Mouse (Mus musculus) megakaryocyte progenitor cell, adult 5-6 weeks (primary cell): ENCODE data around the gene Tbcd. TPM values are rescaled to one million over a fixed set of nuclear protein-coding genes. Genes with fewer than 3 reads are reported as not detected.

Experiments used
- ATAC-seq: replicated peaks from 2 replicates; pipeline ENCODE4 v1.8.0; 2016; ENCODE audit warnings: mild to moderate bottlenecking, moderate TSS enrichment, inconsistent platforms; ENCODE audit not compliant: poor library complexity
- total RNA-seq, 2 experiments: library from RNA; stranded (forward) in 1 of 2; stranded (reverse) in 1 of 2; fragments of 157-497, 149-512 nt in 1 of 2; fragments of 200-1000 nt in 1 of 2; gene quantifications; 2 replicates each; pipeline versions ENCODE4 v1.2.3 to v1.2.4; 2015 to 2017

Gene Tbcd
- total RNA-seq, 2 experiments from 2014 or later = 32.7 to 54.1 TPM

DNA sequence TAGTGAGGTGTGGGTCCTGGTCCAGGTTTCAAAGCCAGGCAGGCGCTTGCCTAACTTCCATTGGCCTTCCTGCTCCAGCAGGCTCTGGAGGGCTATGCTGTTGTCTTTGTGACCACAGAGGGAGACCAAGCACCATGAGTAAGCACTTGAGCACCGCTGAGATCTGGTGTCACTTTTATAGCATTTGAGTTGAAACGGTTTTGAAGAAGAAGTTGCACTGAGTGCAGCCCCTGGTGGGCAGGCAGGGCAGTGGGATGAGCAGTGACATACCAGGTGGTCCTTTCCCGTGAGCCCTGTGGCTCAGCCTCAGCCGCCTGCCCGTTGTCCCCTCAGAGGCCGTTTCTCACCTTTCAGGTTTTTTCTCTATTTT lies 108.5 kb downstream of the Tbcd start:
- peak; percentile 76 for ATAC-seq

DNA sequence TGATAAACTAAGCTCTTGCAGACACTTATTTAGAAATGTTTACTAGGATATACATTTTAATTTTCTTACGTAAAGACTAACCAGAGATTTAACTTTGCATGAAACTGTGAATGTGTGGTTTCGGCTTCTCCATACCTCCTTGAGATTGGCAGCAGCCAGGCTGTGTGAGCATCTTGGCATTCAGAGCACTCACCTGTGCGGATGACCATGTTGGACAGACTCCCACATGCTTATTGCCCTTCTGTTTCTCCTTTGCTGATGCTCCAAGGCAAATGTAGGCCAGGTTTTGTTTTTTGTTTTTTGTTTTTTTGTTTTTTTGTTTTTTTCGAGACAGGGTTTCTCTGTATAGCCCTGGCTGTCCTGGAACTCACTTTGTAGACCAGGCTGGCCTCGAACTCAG lies 111.6 kb downstream of the Tbcd start:
- no peak for ATAC-seq

DNA sequence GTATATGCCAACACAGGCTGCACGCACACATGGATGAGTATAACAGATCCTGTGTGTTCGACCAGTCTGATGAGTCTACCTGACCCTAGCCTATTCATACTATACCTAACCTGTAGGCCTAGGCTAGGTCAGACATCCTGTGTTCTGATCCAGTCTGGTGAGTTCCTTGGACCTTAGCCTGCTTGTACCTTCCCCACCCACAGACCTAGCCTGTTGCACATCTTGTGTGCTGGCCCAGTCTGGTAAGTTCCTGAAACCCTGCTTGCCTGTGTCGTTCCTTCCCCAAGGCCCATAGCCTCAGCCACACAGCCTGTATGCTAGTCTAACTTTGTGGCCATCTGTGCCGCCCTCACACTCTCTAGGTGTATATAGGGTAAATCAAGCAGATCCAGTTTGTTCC lies 112.5 kb downstream of the Tbcd start:
- ATAC-seq = no peak

DNA sequence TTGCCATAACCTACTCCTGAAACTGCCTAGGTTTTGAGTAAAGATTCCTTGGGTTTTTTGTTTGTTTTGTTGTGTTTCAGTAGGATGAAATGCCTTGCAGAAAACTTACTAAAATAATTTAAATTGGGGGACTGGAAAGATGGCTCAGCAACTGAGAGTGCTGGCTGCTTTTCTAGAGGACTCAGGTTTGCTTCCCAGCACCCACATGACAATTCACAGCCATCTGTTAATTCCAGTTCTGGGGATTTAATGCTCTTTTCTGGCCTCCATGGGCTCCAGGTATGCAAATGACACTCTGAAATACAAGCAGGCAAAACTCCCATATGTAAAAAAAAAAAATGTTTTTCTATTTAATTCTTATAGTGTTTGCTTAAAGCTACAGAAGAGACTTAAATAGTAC lies 130.1 kb downstream of the Tbcd start:
- ATAC-seq = no peak

- no peak for ATAC-seq
Measured at GRCm38 (mm10) chr11:121597254-121597653, 145.5 kb downstream of the Tbcd start.

DNA sequence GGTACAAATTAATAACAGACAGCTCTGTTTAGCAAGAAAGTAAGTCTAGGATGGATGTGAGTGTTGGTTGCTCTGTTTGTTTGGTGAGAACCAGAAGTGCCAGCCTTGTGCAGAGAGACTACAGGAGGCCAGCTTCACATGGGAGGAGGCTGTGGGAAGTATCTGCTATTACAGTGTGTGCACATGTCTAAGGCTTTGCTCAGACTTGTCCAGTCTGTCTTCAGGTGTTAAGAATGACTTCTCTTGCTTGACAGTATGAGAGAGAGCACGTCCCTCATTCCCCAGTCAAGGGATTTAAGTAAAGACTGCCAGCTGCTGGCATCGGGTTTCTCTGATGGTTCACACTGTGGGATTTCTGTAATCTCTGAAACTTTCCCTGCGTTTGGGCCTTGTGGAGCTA lies 149.7 kb downstream of the Tbcd start:
- no peak for ATAC-seq

DNA sequence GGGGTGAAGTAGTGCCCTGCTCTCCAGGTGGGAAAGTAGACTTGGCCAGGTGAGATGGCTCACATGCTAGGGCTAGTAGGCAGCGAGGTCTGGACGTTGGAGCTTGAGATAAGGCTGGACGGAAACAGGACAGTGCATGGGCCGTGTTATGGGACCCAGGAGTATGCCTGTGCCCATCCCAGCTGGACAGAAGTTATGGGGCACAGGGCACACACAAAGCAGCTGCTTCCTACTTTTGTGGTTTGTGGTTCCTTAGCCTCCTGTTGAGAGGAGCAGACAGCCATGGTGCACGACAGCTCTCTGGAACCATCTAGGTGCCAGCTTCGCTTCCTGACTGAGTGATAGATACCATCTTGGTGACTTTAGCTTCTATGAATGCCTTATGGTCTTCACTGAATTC lies 153.9 kb downstream of the Tbcd start:
- ATAC-seq = peak; percentile 65

DNA sequence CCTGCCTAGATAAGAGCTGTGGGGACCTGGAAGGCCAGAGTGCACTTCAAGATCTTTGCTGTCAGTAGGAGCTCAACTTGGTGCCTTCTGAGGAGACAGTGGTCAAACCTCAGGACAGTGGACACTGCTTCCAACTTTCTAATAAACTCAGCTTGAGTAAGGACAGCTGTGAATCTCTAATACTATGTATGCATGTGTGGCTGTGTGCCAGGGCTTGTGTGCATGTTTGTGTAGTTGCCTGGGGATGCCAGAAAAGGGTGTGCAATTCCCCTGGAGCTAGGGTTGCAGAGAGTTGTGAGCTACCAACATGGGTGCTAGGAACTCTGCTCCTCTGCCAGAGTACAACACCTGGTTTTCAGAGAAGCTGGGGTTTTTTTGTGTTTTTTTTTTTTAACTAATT lies 159.2 kb downstream of the Tbcd start:
- ATAC-seq = no peak

DNA sequence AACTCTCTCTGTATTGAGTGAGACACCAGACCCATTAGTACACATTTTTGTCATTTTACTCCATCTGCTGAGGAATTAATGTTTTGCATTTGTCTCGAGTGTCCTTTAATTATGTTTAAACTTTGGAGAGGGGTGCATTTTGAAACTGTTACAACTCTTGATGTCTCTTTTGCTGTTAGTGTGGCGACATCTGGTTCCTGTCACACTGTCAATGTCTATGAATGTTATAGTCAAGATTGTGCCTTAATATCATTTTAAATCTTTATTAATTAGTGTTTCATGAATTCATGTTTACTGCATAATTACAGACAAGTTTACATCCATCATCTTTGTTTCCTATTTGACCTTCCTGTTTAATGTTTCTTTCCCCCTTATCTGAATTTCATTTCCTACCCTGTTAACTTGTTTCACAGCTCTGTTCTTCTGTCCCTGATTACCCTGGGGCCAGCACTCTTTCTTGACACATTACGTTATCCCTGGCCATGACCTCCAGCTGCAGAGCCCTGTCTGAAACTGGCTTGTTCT lies 164.3 kb downstream of the Tbcd start:
- ATAC-seq = no peak

DNA sequence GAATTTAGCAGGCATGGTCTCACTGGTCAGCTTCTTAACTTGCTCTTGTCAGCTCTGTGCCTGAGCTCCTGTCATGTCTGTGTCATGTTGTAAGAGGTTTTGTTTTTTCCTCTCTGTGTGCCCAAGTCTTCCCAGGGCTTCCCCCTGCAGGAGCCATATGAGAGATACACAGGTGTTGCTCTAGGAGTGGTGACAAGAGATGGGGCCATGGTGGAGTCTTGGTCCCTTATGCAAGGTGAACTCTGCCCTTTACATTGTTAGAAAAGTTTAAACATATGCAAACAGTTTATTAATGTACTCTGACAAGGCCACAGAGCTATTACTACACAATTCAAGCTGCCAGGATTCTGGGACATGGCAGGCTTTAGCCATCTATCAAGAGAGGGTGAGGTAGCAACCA lies 164.8 kb downstream of the Tbcd start:
- ATAC-seq = no peak

DNA sequence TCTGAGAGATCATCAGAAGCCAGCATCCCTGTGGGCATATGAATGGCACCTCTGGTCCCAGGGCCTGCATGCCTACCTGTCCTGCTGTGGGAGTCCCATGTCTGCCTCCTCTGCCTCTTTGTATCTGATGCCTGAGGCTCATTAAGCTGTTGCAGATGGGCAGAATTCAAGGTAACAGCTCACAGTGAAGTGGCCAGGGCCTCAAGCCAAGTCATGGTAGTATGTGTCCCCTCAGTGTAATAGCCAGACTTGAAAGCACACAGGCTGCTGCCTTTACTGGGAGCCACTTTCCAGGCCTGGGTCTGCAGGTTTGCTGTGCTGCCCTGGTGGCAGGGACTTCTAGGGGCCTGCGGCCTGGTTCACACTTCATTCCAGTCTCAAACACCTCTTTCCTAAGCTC lies 165.6 kb downstream of the Tbcd start:
- no peak for ATAC-seq

GRCm38 (mm10) chr11:121625007-121625406 lies 173.3 kb downstream of the Tbcd start:
- ATAC-seq = no peak

DNA sequence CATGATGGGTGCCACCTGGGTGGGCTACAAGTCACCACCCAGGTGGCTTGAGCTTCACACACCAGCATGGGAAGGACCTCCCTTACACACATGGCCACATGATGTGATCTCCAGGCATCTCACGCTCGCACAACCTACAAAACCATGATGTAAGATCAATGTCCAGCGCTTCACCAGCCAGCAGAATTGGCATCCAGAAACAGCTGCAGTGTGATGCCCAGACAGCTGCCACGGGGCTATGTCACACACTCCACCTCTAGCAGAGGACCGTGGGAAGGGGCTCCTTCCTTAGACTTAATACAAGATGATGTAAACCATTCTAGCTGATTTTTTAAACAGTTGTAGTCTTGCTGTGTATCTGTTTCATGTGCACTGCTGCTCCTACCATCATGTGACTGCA lies 175.8 kb downstream of the Tbcd start:
- no peak for ATAC-seq

DNA sequence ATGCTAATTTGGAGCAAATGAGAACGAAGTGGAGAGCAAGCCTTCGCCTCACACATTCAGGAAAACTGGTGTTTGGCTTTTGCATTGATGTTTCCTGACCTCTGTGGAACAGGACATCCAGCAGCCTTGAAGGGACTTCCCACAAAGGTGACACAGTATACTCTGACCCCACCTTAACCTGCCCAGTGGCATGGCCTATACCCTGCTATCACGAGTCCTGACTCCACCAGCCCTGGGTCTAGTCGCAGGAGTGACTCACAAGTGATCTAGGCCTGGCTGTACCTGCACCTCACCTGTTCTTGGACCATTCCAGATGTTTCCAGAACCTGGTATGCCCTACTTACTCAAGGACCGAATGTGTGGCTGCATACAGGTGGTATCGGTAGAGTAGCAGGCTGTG lies 177.8 kb downstream of the Tbcd start:
- no peak for ATAC-seq

- peak; percentile 57; the same call in 1 of the 2 replicates for ATAC-seq
Measured at GRCm38 (mm10) chr11:121630406-121630805, 178.7 kb downstream of the Tbcd start.

DNA sequence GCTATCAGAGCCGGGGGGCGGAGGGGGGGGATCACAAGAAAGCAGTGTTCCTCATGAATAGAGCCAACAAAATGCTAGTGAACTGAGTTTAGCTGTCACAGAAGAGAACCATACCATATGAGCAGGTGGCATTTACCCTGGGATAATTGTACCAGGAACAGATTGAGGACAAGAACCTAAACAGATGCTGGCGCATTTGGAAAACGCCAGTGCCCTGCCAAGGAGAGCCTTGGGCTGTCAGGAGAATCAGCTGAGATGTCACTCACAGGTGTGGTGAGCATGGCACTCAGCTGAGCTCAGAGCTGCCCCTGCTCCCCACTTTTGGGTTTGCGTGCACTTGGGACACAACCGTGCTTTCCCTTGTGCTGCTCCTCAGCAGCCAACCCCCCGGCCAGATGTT lies 179.7 kb downstream of the Tbcd start:
- no peak for ATAC-seq

DNA sequence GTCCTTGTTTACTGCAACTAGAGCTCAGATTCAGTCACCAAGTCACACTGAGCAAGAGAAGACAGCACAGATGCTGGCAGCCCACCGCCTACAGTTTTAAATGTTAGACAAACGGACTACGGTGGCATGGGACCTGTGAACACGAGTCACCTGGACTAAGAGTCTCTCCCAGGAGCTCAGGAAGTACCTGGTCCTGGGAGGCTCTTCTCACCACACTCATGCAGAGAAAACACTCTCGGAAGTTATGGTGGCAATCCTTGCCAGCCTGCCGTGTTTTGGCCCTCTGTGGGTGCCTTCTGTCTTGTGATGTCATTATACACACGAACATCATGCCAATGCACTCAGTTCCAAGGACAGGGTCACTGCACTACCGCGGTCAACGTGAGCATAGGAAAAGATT lies 184.9 kb downstream of the Tbcd start:
- no peak for ATAC-seq

GRCm38 (mm10) chr11:121641501-121642145 lies 189.9 kb downstream of the Tbcd start:
- no peak for ATAC-seq

DNA sequence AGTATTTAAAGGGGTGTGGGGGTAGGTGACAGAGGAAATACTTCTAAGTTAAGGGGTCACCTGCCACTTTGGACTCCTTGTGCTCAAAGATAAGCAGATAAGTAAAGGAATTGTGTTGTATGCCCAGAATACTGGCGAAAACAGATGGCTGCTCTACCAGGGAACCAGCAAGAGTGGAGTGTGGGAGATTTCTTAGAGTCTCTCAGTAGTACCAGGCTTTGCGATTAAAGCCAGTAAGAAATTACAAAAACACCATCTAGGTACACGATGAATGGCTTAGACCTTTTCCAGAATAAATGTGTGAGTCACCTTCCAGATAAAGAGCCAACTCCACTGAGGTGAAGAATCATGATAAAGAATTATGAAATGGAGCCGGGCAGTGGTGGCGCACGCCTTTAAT lies 193.6 kb downstream of the Tbcd start:
- ATAC-seq = no peak

DNA sequence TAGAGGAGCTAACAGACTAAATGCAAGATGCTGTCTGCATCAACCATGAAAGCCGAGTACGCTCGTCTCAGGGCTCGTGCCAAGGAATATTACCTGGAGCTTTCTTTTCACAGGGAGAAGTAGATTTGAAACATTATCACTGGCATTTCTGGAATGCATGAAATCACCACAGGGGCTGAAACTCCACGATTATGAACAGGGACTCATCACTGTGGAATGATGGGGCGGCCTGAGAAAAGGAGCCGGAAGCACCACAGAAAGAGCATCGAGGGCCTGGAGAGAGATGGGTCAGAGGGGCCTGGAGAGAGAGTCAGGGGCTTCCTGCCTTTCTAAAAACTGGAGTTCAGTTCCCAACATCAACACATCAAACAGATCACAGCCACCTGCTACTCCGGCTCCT lies 195.6 kb downstream of the Tbcd start:
- no peak for ATAC-seq

DNA sequence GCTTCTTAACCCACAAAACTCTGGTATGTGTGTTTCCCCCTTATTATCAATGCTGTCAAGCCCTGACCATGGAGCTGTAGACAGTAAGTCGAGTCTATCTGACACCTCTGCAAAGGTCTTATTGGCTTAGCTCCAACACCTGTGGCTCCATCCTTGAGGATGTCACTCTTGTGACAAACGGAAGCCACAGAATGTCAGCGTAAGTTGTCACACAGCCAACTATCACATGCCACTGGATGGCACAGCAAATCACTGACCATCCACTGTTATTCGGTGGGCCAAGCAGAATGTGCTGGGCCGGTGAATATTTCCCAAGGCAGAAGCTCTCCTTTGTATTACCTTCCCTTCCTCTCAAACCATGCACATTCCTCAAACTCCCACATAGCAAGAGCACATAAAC lies 196.4 kb downstream of the Tbcd start:
- ATAC-seq = no peak

- ATAC-seq = peak; percentile 67
Measured at GRCm38 (mm10) chr11:121649900-121650299, 198.2 kb downstream of the Tbcd start.

DNA sequence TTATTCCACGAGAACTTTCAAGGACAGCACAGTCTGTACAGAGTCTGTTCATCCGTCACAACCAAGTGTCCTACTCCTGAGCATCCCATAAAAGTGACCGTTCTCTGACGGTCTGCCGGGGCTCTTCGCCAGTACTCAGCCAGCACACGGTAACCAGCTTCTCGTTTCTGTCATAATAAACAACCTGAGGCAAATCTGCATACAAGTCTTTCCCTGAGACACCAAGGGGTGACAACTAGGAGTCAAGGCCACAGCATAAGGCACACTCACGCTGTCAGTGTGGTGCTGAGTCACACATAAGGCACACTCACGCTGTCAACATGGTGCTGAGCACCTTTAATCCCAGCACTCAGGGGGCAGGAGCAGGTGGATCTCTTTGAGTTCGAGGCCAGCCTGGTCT lies 198.9 kb downstream of the Tbcd start:
- no peak for ATAC-seq
